Mouse (Mus musculus): ENCODE measurements around the gene Usp12.

The Usp12 gene

DNA sequence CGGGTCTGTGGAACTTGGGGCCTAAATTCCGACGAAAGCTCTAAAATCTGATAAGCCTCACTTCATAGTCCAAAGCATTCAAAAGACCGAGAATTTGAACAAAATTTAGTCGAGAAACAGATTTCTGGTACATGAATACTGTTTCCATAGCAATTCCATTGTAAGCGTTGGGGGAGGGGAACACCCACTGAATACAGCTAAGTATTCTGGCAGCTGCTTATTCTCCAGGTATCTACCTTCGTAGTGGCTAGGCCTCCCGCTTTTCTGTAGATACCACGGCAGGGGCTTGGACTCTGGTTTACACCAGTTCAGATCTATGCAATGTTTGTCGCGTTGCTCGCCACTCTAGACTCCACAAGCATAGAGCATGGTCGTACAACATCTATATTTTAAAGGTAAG lies 922 bp upstream of the Usp12 start:
- no peak for DNase-seq (ENCODE audit: low spot score)

DNA sequence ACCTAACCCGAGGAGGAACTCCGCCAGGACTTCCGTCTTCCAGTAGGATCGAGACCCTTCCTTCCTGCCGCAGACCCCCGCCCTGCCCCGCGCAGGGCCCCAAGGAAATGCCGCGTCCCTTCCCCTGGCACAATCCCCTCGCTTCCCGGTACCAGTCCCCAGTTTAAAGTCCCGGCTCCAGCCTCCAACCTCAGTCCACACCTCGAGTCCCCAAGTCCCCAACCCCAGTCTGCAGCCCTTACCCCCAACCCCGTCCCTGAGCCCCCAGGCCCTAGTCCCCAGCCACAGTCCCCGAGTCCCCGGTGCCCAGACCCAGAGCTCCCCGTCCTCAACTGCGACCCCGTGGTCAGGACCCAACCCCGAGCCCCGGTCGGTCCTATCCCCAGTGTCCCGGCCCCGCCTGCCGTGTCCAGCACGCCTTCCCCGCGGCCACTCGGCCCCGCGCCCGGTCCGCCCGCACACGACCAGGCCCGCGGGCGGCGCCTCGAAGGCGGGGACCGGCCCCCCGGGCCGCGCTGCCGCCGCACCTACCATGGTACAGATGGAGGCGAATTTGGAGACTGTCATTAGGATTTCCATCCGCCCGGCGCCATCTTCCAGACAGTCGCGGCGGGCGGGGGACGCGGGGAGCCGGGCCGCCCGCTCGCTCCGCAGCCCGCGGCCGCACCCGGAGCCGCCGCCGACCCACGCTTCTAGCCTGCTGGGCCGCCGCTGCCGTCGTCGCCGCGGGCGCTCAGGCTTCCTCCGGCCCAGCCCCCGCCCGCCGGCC lies 538 bp downstream of the Usp12 start:
- DNase-seq (ENCODE audit: low spot score) = peak; percentile 75

DNA sequence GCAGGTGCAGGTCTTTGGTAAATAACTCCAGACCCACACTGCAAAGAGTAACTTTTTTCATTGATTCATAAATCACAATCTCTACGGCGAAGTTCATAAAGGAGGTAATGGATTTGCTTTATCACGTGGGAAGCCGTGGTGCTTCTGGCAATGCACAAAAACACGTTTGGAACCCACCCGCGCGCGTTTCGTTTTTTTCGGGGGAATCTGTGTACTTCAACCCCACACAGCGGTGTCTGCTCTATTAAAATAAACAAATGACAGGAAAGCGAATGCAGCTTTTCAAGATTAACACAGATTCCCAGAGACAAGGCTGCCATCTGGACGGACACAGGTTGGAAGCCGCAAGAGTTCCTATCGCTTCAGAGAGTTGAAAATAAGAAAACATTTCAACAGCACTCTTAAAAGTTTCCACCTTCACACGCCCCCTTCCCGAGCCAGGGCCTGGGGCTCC lies 1.1 kb downstream of the Usp12 start:
- DNase-seq (ENCODE audit: low spot score) = no peak

DNA sequence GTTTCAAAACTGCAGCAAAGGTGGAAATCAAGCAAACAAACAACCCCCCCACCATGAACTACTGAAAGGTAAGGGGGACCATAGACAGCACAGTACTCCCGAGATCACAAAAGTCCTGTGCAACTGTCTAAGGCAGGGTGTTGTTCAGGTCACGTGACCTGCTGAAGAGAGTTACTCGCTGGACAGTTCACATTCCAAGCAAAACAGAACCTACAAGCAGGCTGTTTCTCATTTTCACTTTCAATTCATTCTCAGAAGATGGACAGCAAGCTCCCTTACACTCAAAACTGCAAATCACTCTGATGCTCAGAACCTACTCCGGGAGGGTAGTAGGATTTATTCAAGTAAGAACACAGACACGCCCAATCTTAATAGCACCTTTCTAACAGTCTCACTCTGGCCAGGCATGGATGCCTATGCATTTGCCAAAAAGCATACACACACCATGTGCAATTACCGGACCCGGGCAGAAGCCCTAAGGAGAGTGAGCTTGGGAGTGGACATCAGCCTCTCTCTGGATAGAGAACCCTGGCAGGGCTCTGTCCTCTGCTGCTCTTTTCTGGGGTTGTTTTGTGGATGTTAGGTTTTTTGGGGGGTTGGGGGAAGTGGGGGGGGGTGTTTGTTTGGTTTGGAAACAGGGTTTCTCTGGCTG lies 2.5 kb downstream of the Usp12 start:
- no peak for DNase-seq (ENCODE audit: low spot score)

DNA sequence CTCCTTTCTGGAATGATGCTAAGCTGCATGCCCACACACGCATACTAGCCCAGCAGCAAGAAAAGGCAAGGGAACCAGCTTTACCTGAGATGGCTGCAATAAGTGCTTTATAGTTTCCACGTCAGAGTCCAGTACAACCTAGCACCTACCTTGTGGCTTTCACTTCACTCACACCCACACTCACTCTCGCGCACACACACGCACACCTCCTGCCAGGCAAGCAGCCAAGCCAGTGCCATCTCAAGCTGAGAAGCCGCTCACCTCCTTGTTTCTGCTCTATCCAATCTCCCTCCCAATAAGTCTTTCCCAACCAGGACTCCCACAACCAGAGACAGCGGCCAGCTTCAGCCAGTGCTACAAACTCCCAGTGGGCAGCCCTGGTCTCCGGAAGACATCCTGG lies 3.9 kb downstream of the Usp12 start:
- no peak for DNase-seq (ENCODE audit: low spot score)

DNA sequence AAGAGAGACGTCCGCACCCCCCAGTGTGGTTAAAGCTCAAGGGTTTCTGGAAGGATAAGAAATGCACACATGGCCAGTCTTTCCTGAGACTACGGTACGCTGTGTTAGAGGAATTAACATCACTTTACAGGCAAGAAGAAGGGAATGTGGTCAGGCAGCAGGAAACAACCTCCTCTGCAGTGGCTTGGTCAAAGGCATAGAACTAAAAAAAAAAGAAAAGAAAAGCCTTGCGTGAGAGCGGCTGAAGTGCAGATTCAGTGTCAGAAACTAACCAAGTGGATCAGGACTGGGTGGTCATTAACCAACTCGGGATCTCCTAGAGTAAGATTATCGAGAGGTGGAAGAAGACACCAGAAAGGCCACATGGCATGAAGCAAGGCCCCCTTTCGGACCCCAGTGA lies 5.4 kb downstream of the Usp12 start:
- no peak for DNase-seq (ENCODE audit: low spot score)

DNA sequence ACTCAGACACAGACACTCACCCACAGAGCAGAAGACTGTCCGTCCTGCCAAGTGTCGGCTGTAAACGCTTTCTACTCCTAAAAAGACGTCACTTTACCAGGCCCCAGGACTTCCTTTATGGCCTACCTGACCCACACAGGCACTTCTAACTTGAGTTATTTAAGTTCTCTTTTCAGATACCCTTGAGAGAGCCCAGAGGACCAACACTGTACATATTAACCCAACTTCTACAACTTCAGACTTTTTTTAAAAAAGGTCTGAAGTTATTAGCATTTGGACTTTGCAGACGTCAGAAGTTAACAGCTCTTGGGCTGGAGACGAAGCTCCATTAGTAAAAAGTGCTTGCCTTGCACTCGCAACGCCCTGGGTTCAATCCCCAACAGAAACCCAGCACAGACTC lies 8.7 kb downstream of the Usp12 start:
- DNase-seq (ENCODE audit: low spot score) = no peak

DNA sequence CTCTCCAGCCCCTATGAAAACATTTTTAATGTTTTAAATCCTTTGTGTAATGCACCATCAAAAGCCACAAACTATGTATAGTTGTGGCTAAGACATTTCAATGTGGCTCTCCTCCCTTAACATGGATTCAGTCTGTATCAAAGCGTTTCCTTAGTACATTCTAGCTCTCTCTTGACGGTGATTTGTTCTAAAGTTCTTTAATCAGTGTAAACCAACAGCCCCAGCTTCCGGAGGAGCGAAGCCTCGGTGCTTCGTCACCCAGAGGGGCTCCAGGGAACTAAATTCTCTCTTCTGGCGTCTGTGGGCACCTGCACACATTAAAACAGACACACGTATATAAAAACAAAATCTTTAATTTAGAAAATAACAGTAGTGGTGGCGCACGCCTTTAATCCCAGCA lies 10.9 kb downstream of the Usp12 start:
- DNase-seq (ENCODE audit: low spot score) = no peak

DNA sequence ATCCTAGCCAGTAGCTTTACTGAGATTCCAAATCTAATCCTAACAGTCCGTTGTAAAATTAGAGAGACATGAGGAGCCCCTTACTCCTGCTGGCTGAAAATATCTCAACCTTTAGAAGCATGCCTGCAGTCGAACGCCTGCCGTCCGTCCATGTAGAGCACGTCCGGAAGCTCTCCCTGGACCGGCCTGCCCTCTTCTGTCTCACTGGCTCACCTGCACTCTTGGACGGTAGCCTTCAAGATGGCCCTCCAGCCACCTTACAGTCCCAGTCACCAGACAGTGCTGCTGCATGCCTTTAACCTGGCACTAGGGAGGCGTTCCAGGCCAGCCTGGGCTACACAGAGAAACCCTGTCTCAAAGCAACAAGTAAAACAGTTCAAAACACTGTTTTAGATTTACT lies 11.5 kb downstream of the Usp12 start:
- no peak for DNase-seq (ENCODE audit: low spot score)

DNA sequence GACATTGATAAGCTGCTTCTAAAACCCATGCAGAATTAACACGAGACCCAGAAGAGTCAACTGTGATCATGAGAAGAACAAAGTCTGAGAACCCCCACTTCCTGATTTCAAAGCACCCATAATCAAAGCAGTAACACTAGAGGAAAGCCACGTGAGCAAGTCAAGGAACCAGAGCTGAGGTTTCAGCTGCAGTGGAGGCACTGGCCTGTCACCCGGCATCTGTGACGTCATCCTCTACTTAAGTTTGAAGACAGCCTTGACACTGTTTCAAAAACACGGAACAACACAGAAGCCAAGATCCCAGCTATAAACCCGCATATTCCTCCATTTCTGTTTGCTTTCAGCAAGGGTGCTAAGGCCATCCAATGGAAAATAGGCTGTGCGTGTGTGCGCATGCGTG lies 13.1 kb downstream of the Usp12 start:
- no peak for DNase-seq (ENCODE audit: low spot score)

DNA sequence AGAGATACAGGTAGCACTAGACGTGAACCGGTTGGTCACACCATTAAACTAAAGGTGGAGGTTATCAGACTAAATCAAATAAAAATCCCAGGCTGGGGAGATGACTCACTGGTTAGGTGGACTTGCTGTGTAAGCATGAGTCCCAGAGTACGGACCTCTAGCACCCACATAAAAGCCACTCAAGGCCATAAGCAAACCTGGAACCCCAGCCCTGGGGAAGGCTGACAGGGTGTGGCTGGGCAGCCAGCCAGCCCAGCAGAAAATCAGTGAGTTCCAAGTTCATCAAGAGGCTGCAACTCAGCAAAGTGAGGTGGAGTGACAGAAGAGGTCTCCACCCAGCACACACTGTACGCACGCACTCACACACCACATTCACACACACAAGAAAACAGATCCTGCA lies 14.9 kb downstream of the Usp12 start:
- no peak for DNase-seq (ENCODE audit: low spot score)

DNA sequence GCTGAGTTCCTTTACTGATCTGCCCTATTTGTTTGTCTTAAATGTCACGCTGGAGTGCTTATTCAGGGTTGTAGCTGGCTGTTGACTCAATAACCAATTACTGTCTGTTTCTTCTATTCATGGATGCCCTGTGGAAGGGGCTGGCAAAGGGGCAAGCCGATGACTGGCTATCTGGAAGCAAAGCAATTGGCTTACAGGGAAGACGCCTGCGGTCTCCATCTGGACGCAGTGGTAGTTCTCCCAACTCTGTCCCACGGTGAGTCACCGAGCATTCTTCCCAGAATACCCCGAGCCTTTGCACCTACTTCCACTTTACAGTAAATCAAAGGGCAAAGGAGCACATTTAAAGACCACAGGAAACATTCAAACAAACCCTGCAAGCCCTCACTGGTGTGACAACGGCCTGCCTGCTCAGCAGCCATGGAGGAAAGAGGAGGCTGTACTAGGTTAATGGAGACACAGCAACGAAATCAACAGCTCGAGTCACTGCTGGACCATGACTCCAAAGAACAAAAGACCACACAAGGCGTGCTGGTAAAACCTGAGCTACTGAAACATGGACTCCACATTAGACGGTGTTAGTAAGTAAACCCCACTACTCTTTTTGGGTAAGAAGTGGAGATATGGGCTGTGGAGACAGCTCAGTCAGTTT lies 17.7 kb downstream of the Usp12 start:
- DNase-seq (ENCODE audit: low spot score) = no peak

DNA sequence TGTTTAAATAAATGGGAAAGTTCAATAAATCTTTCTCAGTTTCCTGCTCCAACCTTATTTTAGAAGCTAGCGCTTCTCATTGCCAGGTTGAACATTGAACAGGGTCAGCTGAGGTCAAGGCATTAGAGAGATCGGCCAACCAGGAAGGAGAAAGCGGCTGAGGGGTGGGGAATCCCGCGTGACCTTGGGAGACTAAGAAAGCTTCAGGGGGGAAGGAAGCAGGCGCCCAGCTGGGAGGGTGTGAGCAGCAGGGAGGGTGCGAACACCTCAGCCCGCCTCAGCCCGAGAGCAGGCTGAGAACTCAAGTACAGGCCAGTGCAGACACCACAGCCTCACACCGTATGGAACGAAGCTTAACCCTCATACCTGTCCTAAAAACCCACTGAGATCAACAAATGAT lies 22.8 kb downstream of the Usp12 start:
- peak; percentile 70 for DNase-seq (ENCODE audit: low spot score)

DNA sequence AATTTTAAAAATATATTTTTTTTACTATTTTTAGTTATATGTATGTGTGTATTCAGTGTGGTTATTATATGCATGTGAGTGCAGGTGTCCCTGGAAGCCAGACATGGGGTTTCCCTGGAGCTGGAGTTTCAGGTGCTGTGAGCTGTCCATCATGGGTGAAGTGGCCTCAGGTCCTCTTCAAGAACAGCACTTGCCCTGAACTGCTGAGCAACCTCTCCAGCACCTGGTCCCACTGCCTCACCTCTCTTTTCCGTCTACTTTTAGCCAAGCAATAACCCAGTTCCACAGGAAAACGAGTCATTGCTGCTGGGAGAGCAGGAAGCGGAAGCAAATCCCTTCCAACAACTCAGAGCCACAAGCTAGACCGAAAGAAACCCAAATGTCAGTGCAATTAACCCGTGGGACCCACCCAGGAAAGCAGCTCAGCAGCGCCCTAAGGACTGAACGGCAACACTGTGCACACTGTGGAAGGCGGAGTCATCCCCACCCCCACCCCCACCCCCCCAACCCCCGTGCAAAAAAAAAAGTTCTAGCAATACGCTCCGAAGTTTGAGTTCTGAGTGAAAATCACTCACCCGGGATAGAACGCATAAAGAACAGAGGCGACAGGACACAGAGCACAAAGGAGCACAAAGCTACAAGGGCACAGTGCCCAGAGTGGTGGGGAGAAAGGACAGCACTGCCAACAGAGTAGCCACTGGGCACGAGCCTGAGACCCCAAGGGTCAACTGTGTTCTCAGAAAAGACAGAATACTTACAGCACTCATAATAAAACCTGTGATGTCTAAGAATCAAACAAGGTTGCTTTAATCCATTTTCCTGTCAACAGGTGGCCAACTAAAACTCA lies 24.6 kb downstream of the Usp12 start:
- no peak for DNase-seq (ENCODE audit: low spot score)

DNA sequence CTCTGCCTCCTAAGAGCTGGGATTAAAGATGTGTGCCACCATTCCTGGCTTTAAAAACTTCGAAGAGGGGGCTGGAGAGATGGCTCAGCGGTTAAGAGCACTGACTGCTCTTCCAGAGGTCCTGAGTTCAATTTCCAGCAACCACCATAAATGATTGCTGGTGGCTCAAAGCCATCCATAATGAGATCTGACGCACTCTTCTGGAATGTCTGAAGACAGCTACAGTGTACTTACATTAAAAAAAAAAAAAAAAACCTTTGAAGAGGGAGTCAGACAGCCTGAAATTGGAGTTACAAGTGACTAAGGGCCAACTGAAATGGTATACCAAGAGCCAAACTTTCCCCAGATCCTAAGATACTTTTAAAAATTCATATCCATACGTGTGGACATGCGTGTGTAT lies 29.0 kb downstream of the Usp12 start:
- no peak for DNase-seq (ENCODE audit: low spot score)

DNA sequence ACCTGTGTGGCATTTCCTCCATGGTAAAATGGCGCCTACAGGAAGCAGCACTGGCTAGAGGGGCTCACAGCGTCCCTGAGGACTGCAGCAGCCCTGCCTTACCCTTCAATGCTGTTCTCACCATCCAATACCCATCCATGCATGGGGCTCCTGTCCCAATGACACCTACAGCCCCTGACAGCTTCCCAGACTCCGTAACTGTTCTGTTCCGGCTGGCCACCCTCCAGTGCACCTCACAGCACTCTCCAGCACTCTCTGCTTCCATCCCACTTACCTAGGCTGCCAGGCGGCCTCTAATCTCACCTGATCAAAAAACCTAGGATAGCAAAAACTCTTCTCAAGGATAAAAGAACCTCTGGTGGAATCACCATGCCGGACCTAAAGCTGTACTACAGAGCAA lies 35.6 kb downstream of the Usp12 start:
- DNase-seq (ENCODE audit: low spot score) = no peak

DNA sequence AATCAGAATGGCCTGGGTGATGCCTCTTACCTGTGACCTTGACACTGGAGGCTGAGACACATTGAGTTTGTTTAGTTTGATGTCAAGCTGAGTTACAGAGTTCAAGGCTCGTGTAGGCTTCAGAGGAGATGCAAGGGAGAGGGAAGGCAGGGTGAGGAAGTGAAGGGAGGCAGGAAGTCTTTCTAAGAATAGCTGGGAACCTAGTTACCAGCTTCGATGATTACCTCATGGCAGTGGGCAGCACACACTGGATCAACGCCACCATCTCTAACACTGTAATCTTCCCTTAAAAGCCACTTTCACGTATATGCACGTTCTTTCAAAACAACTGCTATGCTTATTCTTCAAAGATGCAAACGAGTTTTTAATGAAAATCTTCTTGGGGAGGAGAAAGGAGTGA lies 36.9 kb downstream of the Usp12 start:
- no peak for DNase-seq (ENCODE audit: low spot score)

DNA sequence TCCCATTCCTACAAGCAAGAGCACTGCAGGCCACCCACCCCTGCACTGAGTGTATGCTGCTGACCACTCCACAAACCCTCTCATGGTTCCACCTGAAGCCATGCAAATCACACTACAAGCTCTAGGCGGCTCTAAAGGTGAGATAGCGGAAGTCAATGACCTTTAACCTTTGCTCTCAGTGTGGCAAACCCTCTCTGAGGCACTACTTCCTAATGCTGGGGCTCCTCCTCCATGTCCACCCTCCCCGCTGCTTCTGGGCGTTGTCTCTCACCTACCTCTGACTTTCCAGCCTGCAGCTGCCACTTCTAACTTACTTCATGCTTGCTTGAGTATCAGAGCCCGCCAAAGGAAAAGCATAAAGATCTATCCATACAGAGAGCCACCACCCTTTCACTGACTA lies 37.5 kb downstream of the Usp12 start:
- no peak for DNase-seq (ENCODE audit: low spot score)

DNA sequence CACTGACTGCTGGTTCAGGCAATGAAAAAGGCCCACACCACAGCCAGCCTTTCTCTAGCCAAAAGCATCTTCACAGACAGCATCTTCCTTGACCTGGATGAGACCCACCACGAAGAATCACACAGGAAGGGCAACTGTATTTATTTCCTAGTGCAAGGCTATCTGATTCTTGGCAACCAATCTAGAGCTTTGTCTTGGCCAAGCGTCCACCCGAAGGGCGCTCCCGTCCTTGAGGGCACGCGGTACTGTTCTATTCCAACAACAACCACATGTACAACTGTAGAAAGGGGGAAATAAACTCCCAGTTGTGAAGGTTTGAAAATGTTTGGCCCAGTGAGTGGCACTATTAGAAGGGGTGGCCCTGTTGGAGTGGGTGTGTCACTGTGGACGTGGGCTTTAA lies 41.6 kb downstream of the Usp12 start:
- DNase-seq (ENCODE audit: low spot score) = no peak

DNA sequence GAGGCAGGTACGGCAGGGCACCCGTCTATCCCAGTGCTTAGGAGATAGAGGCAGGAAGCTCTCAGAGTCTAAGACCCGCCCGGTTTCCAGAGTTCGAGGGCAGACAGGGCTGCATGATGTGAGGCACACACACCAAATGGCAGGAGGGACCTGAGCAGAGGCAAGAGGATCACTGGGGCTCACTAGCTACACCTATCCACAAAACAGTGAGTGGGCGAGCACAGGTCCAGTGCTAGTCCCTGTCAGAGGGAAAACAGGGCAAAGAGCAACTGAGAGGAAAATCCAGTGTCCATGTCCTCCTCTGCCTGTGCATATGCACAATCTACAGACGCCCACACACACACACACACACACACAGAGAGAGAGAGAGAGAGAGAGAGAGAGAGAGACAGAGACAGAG lies 43.8 kb downstream of the Usp12 start:
- no peak for DNase-seq (ENCODE audit: low spot score)

DNA sequence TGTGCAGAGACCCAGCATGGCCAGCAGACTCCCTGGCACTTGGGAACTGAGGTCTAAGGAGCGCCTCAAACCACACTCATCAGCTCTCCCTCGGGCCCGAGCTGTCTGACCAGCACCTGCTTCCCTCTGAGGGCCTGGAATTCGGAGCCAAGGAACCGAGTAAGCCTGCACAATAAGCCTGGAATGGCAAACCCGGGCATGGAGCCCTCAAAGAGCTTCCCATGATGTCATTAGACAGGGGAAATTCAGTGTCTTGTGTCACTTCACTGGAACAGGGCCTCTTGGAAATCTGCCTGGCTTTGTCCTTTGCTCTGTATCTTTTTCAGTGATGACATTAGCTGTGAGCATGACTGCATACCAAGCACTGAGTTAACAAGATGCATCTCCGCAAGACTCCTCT lies 44.5 kb downstream of the Usp12 start:
- no peak for DNase-seq (ENCODE audit: low spot score)

DNA sequence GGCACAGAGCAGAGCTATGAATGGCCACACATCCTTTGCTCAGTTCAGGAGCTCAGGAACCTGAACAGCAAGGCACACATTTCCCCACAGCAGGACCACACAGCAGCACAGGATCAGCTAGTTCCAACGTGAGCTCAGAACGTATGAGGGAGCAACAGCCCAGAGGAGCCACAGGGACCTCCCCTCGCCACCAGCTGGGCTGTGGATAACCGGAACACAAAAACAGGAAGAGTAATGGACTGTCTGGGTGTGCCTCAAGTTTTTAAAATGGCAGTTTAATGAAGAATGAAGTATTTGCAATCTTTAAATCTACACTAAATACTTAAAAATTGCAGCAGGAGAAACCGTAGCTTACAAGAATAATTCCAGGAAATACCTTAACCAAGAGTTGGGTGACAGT lies 44.9 kb downstream of the Usp12 start:
- no peak for DNase-seq (ENCODE audit: low spot score)
